Mouse (Mus musculus) liver, embryonic 14.5 days (tissue): ENCODE measurements at regions not wholly inside any gene's neighbourhood (a gene's known extent, or its start where the extent isn't known, plus 50 kb on each side); places are given as distances from the start of the nearest gene placed in this dataset.

Source experiments
- ATAC-seq: fragments of 200-750 bp; cut with Nextera tagmentation; 2 replicates; pipeline ENCODE4 v1.8.0; 2017; ENCODE audit warnings: moderate number of reproducible peaks, mild to moderate bottlenecking, moderate library complexity; ENCODE audit not compliant: insufficient read depth
- DNase-seq, 3 experiments: peaks; one replicate each; pipeline ENCODE4 v3.0.0-alpha.2; 2012 to 2013; ENCODE audit warnings: low read depth in 3 of 3, low spot score in 3 of 3
- H3K27ac ChIP-seq: fragments of 300-500 bp; sonication (generic); 2 replicates; pipeline ENCODE4 v1.5.1; 2014; ENCODE audit warnings: moderate library complexity, mild to moderate bottlenecking, control low read depth, inconsistent platforms
- H3K27me3 ChIP-seq: fragments of 300-500 bp; sonication (generic); 2 replicates; pipeline ENCODE4 v1.6.1; 2014; ENCODE audit warnings: mild to moderate bottlenecking, low read length, moderate library complexity; ENCODE audit not compliant: control insufficient read depth, insufficient read depth
- H3K36me3 ChIP-seq: fragments of 300-500 bp; sonication (generic); replicated peaks from 2 replicates; pipeline ENCODE4 v1.6.1; 2014; ENCODE audit warnings: low read depth; ENCODE audit not compliant: control insufficient read depth, insufficient read depth
- H3K4me1 ChIP-seq, 2 experiments: fragments of 200-500 bp in 1 of 2; fragments of 300-500 bp in 1 of 2; sonication (generic) in 1 of 2; replicated peaks; 2 replicates each; pipeline ENCODE4 v1.6.1; 2012 to 2014; ENCODE audit warnings: antibody characterized with exemption in 1 of 2, inconsistent platforms in 1 of 2, low read length in 1 of 2; ENCODE audit not compliant: control insufficient read depth in 2 of 2, insufficient read depth in 2 of 2
- H3K4me2 ChIP-seq: fragments of 300-500 bp; sonication (generic); 2 replicates; pipeline ENCODE4 v1.6.1; 2014; ENCODE audit warnings: low read depth, mild to moderate bottlenecking, control low read depth, moderate library complexity
- H3K4me3 ChIP-seq, 2 experiments: fragments of 200-500 bp in 1 of 2; fragments of 300-500 bp in 1 of 2; sonication (generic) in 1 of 2; 2 replicates each; pipeline ENCODE4 v1.5.1; 2012 to 2014; ENCODE audit warnings: low read depth in 2 of 2, low read length in 2 of 2, mild to moderate bottlenecking in 2 of 2, control low read depth in 1 of 2, inconsistent platforms in 1 of 2, moderate library complexity in 1 of 2; ENCODE audit not compliant: insufficient read depth in 1 of 2
- H3K9ac ChIP-seq: fragments of 300-500 bp; sonication (generic); replicated peaks from 2 replicates; pipeline ENCODE4 v1.6.1; 2014; ENCODE audit warnings: mild to moderate bottlenecking, control low read depth, moderate library complexity
- H3K9me3 ChIP-seq: fragments of 300-500 bp; sonication (generic); 2 replicates; pipeline ENCODE4 v1.6.1; 2016; ENCODE audit warnings: low read length, mixed read lengths; ENCODE audit not compliant: control insufficient read depth
- CTCF ChIP-seq: IDR thresholded peaks from 2 replicates; pipeline ENCODE4 v1.5.1; 2016; ENCODE audit warnings: antibody characterized with exemption, low read depth, control low read depth
- EP300 ChIP-seq: IDR thresholded peaks from 2 replicates; pipeline ENCODE4 v1.6.1; 2016; ENCODE audit warnings: antibody characterized with exemption, low read depth
- WGBS: fragments of 180-500 bp; shearing (Covaris S2); extraction: QIAGEN DNeasy Blood & Tissue Kit; methylation state at CpG from one replicate; pipeline ENCODE4 v1.1.7; 2014; ENCODE audit not compliant: insufficient replicate concordance; 5-methylcytosine and 5-hydroxymethylcytosine counted together

GRCm38 (mm10) chr2:92678999-92679704, 79.6 kb downstream of the Chst1 start:
- DNase-seq (peak; percentile 11 to 23 (median 22)), ATAC-seq (peak; percentile 83)
- no peak overlapping the region for H3K4me3 ChIP-seq
- H3K4me1 ChIP-seq: peaks cover 0 to 13% of the 10 kb centered on the region in 2 experiments; a peak in 2 of 4 replicates
- no peak overlapping the region for H3K27ac ChIP-seq
- H3K4me2 ChIP-seq: no peak overlapping the region
- TF ChIP-seq CTCF (no peak), EP300 (peak; percentile 45)
- H3K36me3 ChIP-seq: no peaks in the 10 kb centered on the region
- no peaks in the 10 kb centered on the region for H3K27me3 ChIP-seq
- H3K9ac ChIP-seq: no peak overlapping the region
- no peaks in the 10 kb centered on the region for H3K9me3 ChIP-seq
- 47% methylated on average over 3 of the region's 3 CpGs for WGBS

- 78% methylated on average over 9 of the region's 9 CpGs for WGBS
- ATAC-seq: no peak
Observed at GRCm38 (mm10) chr2:92682256-92682655, 82.7 kb downstream of the Chst1 start.

GRCm38 (mm10) chr2:92687702-92688101, 88.2 kb downstream of the Chst1 start:
- Histone ChIP-seq H3K9ac (no peak overlapping the region), H3K4me2 (no peak overlapping the region), H3K4me1 (no peaks in the 10 kb centered on the region), H3K27ac (no peak overlapping the region), H3K4me3 (no peak overlapping the region), H3K9me3 (no peaks in the 10 kb centered on the region), H3K36me3 (no peaks in the 10 kb centered on the region), H3K27me3 (no peaks in the 10 kb centered on the region)
- 56% methylated on average over 1 of the region's 1 CpGs for WGBS
- no peak for ATAC-seq
- DNase-seq: no peak
- TF ChIP-seq EP300: no peak
- TF ChIP-seq CTCF: no peak

More at GRCm38 (mm10) chr2:92682256-92682655, 82.7 kb downstream of the Chst1 start:
- H3K27ac ChIP-seq: no peak overlapping the region
- no peaks in the 10 kb centered on the region for H3K27me3 ChIP-seq
- no peaks in the 10 kb centered on the region for H3K9me3 ChIP-seq
- no peak overlapping the region for H3K4me3 ChIP-seq
- TF ChIP-seq EP300 (no peak), CTCF (no peak)
- H3K4me1 ChIP-seq: peaks cover 0 to 13% of the 10 kb centered on the region in 2 experiments; a peak in 2 of 4 replicates
- H3K36me3 ChIP-seq: no peaks in the 10 kb centered on the region
- no peak for DNase-seq
- no peak overlapping the region for H3K4me2 ChIP-seq
- no peak overlapping the region for H3K9ac ChIP-seq

GRCm38 (mm10) chr2:92689203-92689602, 89.7 kb downstream of the Chst1 start:
- no peak overlapping the region for H3K4me2 ChIP-seq
- no peak overlapping the region for H3K27ac ChIP-seq
- no peak overlapping the region for H3K9ac ChIP-seq
- H3K4me1 ChIP-seq: no peaks in the 10 kb centered on the region
- no peaks in the 10 kb centered on the region for H3K9me3 ChIP-seq
- DNase-seq (no peak), ATAC-seq (no peak)
- WGBS: 35% methylated on average over 2 of the region's 2 CpGs
- no peaks in the 10 kb centered on the region for H3K27me3 ChIP-seq
- no peaks in the 10 kb centered on the region for H3K36me3 ChIP-seq
- no peak overlapping the region for H3K4me3 ChIP-seq
- TF ChIP-seq CTCF (no peak), EP300 (no peak)

GRCm38 (mm10) chr2:92690304-92690703, 90.8 kb downstream of the Chst1 start:
- no peak overlapping the region for H3K4me2 ChIP-seq
- TF ChIP-seq EP300 (no peak), CTCF (no peak)
- WGBS: 61% methylated on average over 2 of the region's 2 CpGs
- no peak overlapping the region for H3K4me3 ChIP-seq
- no peaks in the 10 kb centered on the region for H3K36me3 ChIP-seq
- H3K27ac ChIP-seq: no peak overlapping the region
- H3K9ac ChIP-seq: no peak overlapping the region
- H3K27me3 ChIP-seq: no peaks in the 10 kb centered on the region
- ATAC-seq: no peak
- H3K4me1 ChIP-seq: no peaks in the 10 kb centered on the region
- no peaks in the 10 kb centered on the region for H3K9me3 ChIP-seq
- no peak for DNase-seq
